Mouse (Mus musculus) megakaryocyte, embryonic 14.5 days (primary cell): ENCODE measurements around the gene Itpripl1. TPM values are rescaled to one million over a fixed set of nuclear protein-coding genes. Genes with fewer than 3 reads are reported as not detected.
A peak's percentile ranks its signal among the peaks of the same experiment; 100 is the strongest.
"Not testable (repeated sequence)": the region's sequence is repeated elsewhere in the genome, so short reads cannot be mapped to it uniquely, and the experiment has no call there.

ENCODE experiments used
- H3K27me3 ChIP-seq: replicated peaks from 2 replicates; pipeline ENCODE3; 2012; ENCODE audit warnings: inconsistent platforms
- H3K36me3 ChIP-seq: replicated peaks from 2 replicates; pipeline ENCODE3; 2012; ENCODE audit warnings: low read length, inconsistent platforms, mixed read lengths
- H3K4me1 ChIP-seq: 2 replicates; pipeline ENCODE4 v1.6.1; 2012; ENCODE audit warnings: inconsistent platforms
- H3K4me3 ChIP-seq: replicated peaks from 2 replicates; pipeline ENCODE3; 2012; ENCODE audit warnings: moderate library complexity, mild to moderate bottlenecking, inconsistent platforms
- H3K9me3 ChIP-seq: 2 replicates; pipeline ENCODE4 v1.6.1; 2012; ENCODE audit warnings: inconsistent platforms
- FLI1 ChIP-seq: IDR thresholded peaks from 2 replicates; pipeline ENCODE4 v1.6.1; 2012; ENCODE audit warnings: low read length, inconsistent platforms, mixed read lengths
- GATA1 ChIP-seq: IDR thresholded peaks from 3 replicates; pipeline ENCODE4 v1.6.1; 2012; ENCODE audit warnings: mixed read lengths, low read length, inconsistent platforms, borderline replicate concordance
- polyA plus RNA-seq: library from polyadenylated mRNA; stranded (reverse); fragments of >175 nt; gene quantifications from 2 replicates; pipeline ENCODE4 v1.2.3, GENCODE M21; 2012; ENCODE audit warnings: low replicate concordance; ENCODE audit not compliant: insufficient read depth

Itpripl1 gene
- 1.4 TPM in 1 of 2 replicates, not detected in the other for polyA plus RNA-seq

- peaks cover 27% of the 10 kb centered on the region for H3K4me1 ChIP-seq
- TF ChIP-seq FLI1 (no peak), GATA1 (no peak)
- H3K27me3 ChIP-seq, result peaks cover 3% of the 10 kb centered on the region
Observed at GRCm38 (mm10) chr2:127143158-127144063, at the start of gene Itpripl1. TSS of gene Itpripl1 (minus strand) at chr2:127143442.

GRCm38 (mm10) chr2:127189574-127189973, 46.3 kb upstream of the Itpripl1 start:
- Histone ChIP-seq H3K4me3 (no peak overlapping the region), H3K27me3 (no peaks in the 10 kb centered on the region), H3K36me3 (no peaks in the 10 kb centered on the region), H3K4me1 (peaks cover 21% of the 10 kb centered on the region), H3K9me3 (no peaks in the 10 kb centered on the region)
- TF ChIP-seq GATA1 (no peak), FLI1 (no peak)

More at GRCm38 (mm10) chr2:127143158-127144063, at the start of gene Itpripl1:
- peak within 1 kb of the TSS; percentile 94 for H3K4me3 ChIP-seq
- H3K36me3 ChIP-seq, result peaks cover 33% of the 10 kb centered on the region
- H3K9me3 ChIP-seq, result peaks cover 5% of the 10 kb centered on the region; the same call in 1 of the 2 replicates

- Histone ChIP-seq H3K27me3 (peaks cover 3% of the 10 kb centered on the region), H3K36me3 (no peaks in the 10 kb centered on the region), H3K4me1 (peaks cover 23% of the 10 kb centered on the region), H3K4me3 (peak overlapping the region; percentile 91), H3K9me3 (no peaks in the 10 kb centered on the region)
- TF ChIP-seq GATA1 (no peak), FLI1 (no peak)
Observed at GRCm38 (mm10) chr2:127182598-127183381, 39.5 kb upstream of the Itpripl1 start.

GRCm38 (mm10) chr2:127166261-127166660, 23.0 kb upstream of the Itpripl1 start:
- H3K27me3 ChIP-seq, result peaks cover 23% of the 10 kb centered on the region
- H3K9me3 ChIP-seq, H3K36me3 ChIP-seq, H3K4me3 ChIP-seq: not testable (repeated sequence)
- peaks cover 21% of the 10 kb centered on the region for H3K4me1 ChIP-seq

- Histone ChIP-seq H3K27me3 (peaks cover 28% of the 10 kb centered on the region), H3K36me3 (no peaks in the 10 kb centered on the region), H3K4me1 (peaks cover 21% of the 10 kb centered on the region), H3K9me3 (no peaks in the 10 kb centered on the region), H3K4me3 (no peak overlapping the region)
- TF ChIP-seq FLI1, result no peak
- TF ChIP-seq GATA1, result no peak
Observed at GRCm38 (mm10) chr2:127165675-127166074, 22.4 kb upstream of the Itpripl1 start.

- H3K4me3 ChIP-seq, result no peak overlapping the region
- peaks cover 27% of the 10 kb centered on the region for H3K4me1 ChIP-seq
- H3K36me3 ChIP-seq, result peaks cover 15% of the 10 kb centered on the region
- H3K9me3 ChIP-seq, result peaks cover 12% of the 10 kb centered on the region
- TF ChIP-seq GATA1 (no peak), FLI1 (no peak)
- peaks cover 3% of the 10 kb centered on the region for H3K27me3 ChIP-seq
Observed at GRCm38 (mm10) chr2:127145699-127146098, 2.5 kb upstream of the Itpripl1 start.

- peaks cover 5% of the 10 kb centered on the region; the same call in 1 of the 2 replicates for H3K9me3 ChIP-seq
- TF ChIP-seq FLI1 (no peak), GATA1 (no peak)
- peaks cover 33% of the 10 kb centered on the region for H3K36me3 ChIP-seq
- H3K4me3 ChIP-seq, result peak overlapping the region; percentile 94
- peaks cover 32% of the 10 kb centered on the region for H3K4me1 ChIP-seq
- H3K27me3 ChIP-seq, result peaks cover 3% of the 10 kb centered on the region
Observed at GRCm38 (mm10) chr2:127142577-127143157, 575 bp downstream of the Itpripl1 start.

- Histone ChIP-seq H3K4me1 (peaks cover 35% of the 10 kb centered on the region), H3K27me3 (peaks cover 3% of the 10 kb centered on the region), H3K36me3 (peaks cover 33% of the 10 kb centered on the region), H3K4me3 (peak overlapping the region; percentile 94), H3K9me3 (no peaks in the 10 kb centered on the region)
- TF ChIP-seq FLI1 (no peak), GATA1 (no peak)
Observed at GRCm38 (mm10) chr2:127142031-127142430, 1.2 kb downstream of the Itpripl1 start.

- no peak for TF ChIP-seq GATA1
- TF ChIP-seq FLI1, result no peak
- Histone ChIP-seq H3K4me1 (peaks cover 45% of the 10 kb centered on the region), H3K27me3 (peaks cover 2% of the 10 kb centered on the region), H3K36me3 (peaks cover 33% of the 10 kb centered on the region), H3K9me3 (no peaks in the 10 kb centered on the region), H3K4me3 (no peak overlapping the region)
Observed at GRCm38 (mm10) chr2:127140011-127140410, 3.2 kb downstream of the Itpripl1 start.
